Mouse (Mus musculus) right cerebral cortex, postnatal 4 days (tissue): ENCODE measurements around the gene Fyn.
A peak's percentile ranks its signal among the peaks of the same experiment; 100 is the strongest.

Experiments used
- DNase-seq: peaks from one replicate; pipeline ENCODE4 v3.0.0-alpha.2; 2022

Gene Fyn

DNA sequence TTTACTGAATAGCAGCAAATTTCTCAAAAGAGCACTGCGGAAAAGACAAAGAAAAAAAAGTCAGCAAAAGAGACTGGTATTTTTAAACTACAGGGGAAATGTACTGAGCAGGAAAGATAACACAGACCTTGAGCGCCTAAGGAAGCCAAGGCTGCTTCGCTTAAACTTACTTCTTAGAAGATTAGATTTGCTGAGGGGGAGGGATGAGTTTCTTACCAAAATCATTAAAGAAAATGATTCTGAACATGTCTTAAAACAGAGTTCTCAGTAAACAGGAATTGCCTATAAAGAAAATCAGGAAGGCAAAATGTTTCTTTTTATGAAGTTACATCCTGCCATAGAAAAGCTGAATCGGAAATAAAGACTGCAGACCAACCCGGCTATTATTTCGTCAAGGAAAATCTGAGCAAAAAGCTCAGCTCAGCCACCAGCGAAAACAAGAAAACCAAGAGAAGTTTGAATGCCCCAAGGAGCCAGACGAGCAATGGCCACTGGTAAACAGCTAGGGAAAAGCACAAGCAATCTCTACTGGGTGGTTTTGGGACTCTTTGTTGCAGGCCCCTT is at the start of gene Fyn:
Gene Fyn, plus strand, starts transcription at position 284 of the 564 bp plus-strand sequence.
- no peak for DNase-seq

- peak; percentile 39 for DNase-seq
Observed at GRCm38 (mm10) chr10:39320798-39321622, 47.6 kb upstream of the Fyn start.

- no peak for DNase-seq
Observed at GRCm38 (mm10) chr10:39321623-39321985, 47.1 kb upstream of the Fyn start.

- DNase-seq = no peak
Observed at GRCm38 (mm10) chr10:39322143-39322542, 46.5 kb upstream of the Fyn start.

DNA sequence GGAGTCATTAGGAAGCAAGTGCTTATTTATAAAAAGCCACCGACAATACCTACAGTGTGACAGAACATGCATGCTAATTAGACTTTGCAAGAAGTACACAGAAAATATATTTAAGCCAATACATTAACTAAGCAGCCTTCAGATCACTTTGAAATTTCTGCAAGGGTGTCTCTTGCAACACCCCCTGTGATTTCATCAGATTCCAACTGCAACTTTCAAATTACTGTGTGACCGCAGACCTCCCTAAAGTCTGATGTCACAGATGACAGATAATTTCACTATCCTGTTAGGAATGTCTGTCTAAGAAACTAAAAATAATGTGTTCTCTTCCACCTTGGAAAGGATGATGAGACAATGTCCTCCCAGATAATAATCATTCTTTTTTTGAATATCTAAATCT is 44.4 kb upstream of the Fyn start:
- DNase-seq = no peak

DNA sequence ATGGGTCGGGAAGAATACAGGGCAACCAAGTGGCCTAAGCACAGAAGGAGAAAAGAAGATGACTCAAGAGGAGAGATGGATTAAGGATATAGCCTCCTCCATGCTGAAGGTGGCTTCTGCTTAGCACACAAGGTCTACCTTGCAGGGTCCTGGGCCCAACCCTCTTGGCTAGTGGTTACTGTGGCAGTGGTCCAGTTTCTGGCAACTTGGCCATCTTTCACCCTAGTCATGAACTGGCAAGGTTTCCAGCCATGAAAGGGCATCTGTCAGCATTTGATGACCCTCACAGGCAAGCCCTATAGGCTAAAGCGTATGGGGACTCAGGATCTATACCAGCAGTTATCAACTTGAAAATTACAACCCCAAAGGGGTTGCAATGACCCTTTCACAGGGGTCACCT is 40.0 kb upstream of the Fyn start:
- DNase-seq = no peak

GRCm38 (mm10) chr10:39334320-39334719 is 34.3 kb upstream of the Fyn start:
- DNase-seq = no peak

- DNase-seq = no peak
Observed at GRCm38 (mm10) chr10:39335880-39336279, 32.8 kb upstream of the Fyn start.

DNA sequence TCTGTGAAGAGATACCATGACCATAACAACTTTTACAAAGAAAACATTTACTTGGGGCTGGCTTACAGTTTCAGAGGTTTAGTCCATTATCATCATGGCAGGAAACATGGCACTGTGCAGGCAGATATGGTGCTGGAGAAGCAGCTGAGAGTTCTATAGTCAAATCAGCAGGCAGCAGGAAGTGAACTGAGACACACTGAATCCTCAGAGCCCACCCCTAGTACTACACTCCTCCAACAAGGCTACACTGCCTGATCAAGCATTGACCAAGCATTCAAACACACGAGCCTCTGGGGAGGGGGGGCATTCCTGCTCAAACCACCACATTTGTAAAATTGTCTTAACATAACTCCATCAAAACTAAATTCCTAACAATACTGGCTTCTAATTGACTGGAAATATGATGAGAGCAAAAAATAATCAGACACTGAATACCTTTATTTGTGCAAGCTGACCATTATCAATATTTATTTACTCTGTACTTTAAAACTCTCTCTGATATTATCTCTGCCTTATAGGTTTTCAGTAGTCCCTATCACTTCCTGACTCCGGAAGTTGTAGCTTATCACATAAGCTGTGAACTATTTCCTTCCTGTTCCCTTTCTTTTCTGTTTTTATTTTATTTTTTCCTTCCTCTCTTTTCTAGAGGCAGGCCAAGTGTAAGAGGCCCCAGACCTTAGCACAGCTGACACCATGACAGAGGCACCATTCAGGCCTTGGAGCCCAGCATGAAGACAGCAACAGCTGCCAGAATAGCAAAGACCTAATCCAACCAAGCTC is 29.3 kb upstream of the Fyn start:
- no peak for DNase-seq

DNA sequence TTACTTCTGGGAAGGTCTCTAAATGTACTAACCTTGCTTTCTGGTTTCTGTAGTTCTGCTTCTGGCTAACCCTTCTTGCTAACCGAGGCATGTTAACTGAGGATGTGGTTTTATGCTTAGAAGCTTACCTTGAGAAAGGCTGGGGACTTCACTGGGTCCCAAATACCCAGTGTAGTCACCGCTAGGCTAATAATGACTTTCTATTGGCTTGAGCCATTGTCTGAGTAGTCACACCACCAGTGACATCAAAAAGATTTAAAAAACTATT is 28.8 kb upstream of the Fyn start:
- DNase-seq = no peak

- DNase-seq = no peak
Observed at GRCm38 (mm10) chr10:39343551-39343950, 25.1 kb upstream of the Fyn start.

GRCm38 (mm10) chr10:39345921-39346320 is 22.7 kb upstream of the Fyn start:
- DNase-seq = no peak

DNA sequence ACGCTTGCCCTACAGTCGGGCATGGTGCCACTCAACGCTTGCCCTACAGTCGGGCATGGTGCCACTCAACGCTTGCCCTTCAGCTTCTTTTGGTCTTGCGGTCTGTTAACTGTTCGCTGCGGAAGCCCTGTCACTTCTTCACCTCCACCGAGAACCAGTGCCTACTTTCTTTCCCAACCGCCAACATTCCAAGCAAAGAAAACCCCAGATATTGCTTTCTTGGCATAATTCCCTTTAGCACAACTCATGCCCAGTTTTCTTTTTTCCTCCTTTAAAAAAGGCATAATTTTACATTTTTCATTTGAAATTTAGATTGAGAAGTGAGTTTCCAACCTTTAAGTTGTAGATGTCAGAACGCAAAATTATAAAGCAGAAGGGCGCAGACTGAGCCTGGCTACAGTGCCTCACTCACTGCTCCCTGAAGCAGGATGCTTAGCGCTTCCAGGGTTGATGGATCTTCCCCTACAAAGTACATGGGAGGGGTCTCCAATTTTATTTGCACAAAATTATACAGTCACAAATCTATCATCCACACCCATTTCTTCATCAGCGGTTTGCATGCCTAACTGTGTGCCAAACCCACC is 18.8 kb upstream of the Fyn start:
- DNase-seq = no peak

GRCm38 (mm10) chr10:39364196-39364595 is 4.5 kb upstream of the Fyn start:
- no peak for DNase-seq

DNA sequence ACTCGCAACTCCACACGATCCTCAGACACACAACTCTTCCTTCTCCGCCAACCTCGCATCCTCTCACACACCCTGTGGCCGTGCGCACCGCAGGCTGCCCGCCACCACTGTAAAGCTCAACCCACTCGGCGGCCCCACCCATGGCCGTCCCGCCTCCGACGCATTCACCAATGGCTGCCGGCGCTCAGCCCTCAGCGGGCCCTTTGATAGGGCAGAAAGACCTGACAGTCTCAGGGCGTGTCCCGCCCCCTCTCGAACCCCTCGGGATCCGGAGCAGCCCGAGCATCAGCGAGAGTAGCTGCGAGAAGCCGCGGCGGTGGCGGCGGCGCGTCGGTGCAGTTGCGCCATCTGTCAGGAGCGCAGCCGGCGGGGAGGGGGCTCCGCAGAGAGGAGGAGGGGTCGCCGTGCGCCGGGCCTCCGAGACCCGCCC is 862 bp downstream of the Fyn start:
- DNase-seq = peak; percentile 93

DNA sequence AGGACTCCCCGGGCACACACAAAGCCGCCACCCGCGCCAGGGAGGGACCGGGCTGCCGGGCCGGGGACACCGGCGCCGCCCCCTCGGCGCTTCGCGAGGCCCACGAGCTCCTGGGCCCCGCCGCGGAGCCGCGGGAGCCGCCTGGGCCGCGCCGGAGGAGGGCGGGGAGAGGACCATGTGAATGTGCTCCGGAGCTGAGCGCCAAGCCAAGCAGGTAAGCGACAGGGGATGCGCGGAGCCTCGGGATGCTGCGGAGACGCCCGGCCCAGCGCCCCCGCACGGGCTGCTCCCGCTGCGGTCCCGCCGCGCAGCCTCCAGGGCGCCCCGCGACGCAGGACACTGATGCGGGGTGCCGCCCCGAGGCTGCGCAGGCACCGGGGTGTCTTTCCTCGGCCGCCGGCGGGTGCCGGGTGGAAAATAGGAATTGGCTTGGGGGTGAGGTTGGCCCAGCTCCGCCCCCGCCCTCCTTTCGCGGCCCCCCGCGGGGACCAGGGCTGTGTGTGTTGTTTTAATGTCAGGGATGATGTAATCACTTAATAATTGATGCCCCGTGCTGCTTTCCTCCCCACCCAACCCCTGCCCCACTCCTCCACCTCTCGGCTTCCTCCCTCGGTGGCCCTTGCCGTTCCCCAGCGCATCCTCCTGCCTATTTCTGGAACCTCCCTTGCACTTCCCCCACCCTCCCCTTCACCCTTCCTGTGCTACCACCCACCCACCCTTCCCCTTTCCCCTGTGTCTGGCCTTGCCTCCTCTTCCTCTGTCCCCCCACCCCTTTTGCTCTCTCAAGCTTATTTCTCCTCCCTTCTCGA is 1.5 kb downstream of the Fyn start:
- DNase-seq = peak; percentile 53

DNA sequence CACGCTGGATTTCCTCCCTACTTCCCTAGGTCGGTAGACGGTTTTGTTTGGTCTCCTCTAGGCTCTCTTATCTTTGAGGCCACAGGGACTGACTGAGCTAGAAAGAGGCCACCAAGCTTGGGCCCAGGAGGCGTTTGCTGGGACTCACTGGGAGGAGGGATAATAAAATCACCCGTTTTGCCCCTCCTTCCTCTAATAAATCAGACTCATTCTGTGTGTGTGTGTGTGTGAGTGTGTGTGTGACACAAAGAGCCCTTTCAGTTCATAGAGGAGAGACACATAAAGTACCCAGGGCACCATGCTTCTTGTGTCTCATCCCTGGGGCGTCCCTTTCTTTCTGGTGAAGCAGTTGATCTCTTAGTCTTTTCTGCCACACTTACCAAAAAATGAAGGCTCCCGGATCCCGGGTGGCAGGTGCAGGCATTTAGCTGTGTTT is 2.1 kb downstream of the Fyn start:
- no peak for DNase-seq

GRCm38 (mm10) chr10:39371467-39371866 is 2.8 kb downstream of the Fyn start:
- no peak for DNase-seq

DNA sequence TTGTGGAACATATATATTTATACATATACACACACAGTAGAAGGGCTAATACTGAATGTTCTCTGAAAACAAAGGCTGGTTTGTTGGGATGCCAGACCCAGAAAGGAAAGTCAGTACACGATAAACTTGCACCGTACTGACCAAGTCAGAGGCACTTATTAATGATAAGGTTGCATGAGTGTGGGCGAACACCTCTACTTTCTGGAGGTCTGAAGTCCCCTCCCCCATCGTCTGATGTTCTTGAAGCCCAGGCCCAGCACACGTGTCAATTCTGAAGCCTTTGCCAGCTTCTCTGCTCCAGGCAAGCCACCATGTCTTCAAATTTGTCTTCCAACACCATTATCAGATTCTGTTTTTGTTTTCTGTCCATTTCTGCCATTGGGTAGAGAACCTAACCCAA is 3.3 kb downstream of the Fyn start:
- no peak for DNase-seq

DNA sequence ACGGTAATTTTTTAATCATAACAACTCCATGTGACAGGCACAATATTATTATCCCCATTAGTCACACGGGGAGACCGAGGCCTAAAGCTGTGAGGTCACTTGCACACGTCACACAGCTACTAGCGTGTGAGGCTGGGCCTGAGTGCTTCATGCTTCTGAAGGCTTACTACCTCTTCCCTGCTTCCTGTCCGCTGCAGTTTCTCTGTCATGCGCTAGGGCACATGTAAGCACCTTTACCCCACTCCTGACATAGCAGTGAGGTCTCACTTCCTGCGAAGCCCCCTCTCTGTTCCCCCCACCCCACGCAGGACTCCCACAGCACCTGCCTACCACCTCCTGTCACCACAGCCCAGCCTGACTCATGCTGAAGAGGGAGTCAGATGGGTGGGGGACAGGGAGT is 8.0 kb downstream of the Fyn start:
- no peak for DNase-seq

DNA sequence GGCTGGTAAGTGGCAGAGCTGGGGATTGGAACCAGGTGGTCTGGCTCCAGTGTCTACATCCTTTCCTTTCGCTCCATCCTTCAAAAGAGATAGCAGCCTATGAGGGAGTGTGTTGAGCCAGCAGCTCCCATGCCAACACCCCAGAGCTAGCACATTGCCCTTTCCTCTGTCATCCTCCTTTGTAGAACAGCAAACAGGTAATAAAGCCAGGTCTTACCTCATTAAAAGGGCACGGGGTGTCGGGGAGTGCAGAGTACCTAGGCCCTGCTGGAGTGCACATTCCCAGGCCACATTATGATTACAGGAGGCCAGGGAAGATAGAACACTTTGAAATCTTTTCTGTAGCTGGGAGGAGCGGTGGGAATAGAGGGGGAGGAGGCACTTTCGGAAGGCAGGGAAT is 8.6 kb downstream of the Fyn start:
- DNase-seq = no peak

- DNase-seq = no peak
Observed at GRCm38 (mm10) chr10:39378025-39378603, 9.5 kb downstream of the Fyn start.

- DNase-seq = no peak
Observed at GRCm38 (mm10) chr10:39379287-39379686, 10.6 kb downstream of the Fyn start.
